Mouse (Mus musculus): ENCODE measurements around the gene Cluh. TPM values are rescaled to one million over a fixed set of nuclear protein-coding genes. Genes with fewer than 3 reads are reported as not detected.

Gene Cluh
- total RNA-seq, 1 experiment from 2014 or later: 12.2 TPM

- no peak for ATAC-seq (ENCODE audit: extremely low read depth, insufficient number of reproducible peaks, low FRiP score, poor library complexity, severe bottlenecking)
Observed at GRCm38 (mm10) chr11:74638791-74639411, 10.4 kb upstream of the Cluh start.

- ATAC-seq (ENCODE audit: extremely low read depth, insufficient number of reproducible peaks, low FRiP score, poor library complexity, severe bottlenecking): no peak
Observed at GRCm38 (mm10) chr11:74639628-74640027, 9.7 kb upstream of the Cluh start.

GRCm38 (mm10) chr11:74647966-74648365 lies 1.3 kb upstream of the Cluh start:
- peak; percentile 65 for ATAC-seq (ENCODE audit: extremely low read depth, insufficient number of reproducible peaks, low FRiP score, poor library complexity, severe bottlenecking)

- ATAC-seq (ENCODE audit: extremely low read depth, insufficient number of reproducible peaks, low FRiP score, poor library complexity, severe bottlenecking): no peak
Observed at GRCm38 (mm10) chr11:74648676-74649075, 619 bp upstream of the Cluh start.

GRCm38 (mm10) chr11:74649647-74650551 lies 604 bp downstream of the Cluh start:
- no peak for ATAC-seq (ENCODE audit: extremely low read depth, insufficient number of reproducible peaks, low FRiP score, poor library complexity, severe bottlenecking)

- ATAC-seq (ENCODE audit: extremely low read depth, insufficient number of reproducible peaks, low FRiP score, poor library complexity, severe bottlenecking): no peak
Observed at GRCm38 (mm10) chr11:74650576-74651100, 1.3 kb downstream of the Cluh start.

- no peak for ATAC-seq (ENCODE audit: extremely low read depth, insufficient number of reproducible peaks, low FRiP score, poor library complexity, severe bottlenecking)
Observed at GRCm38 (mm10) chr11:74652791-74653191, 3.5 kb downstream of the Cluh start.

GRCm38 (mm10) chr11:74653385-74653784 lies 4.1 kb downstream of the Cluh start:
- ATAC-seq (ENCODE audit: extremely low read depth, insufficient number of reproducible peaks, low FRiP score, poor library complexity, severe bottlenecking): no peak

GRCm38 (mm10) chr11:74655941-74656340 lies 6.6 kb downstream of the Cluh start:
- no peak for ATAC-seq (ENCODE audit: extremely low read depth, insufficient number of reproducible peaks, low FRiP score, poor library complexity, severe bottlenecking)

GRCm38 (mm10) chr11:74660336-74660735 lies 11.0 kb downstream of the Cluh start:
- ATAC-seq (ENCODE audit: extremely low read depth, insufficient number of reproducible peaks, low FRiP score, poor library complexity, severe bottlenecking): no peak

GRCm38 (mm10) chr11:74661641-74662040 lies 12.3 kb downstream of the Cluh start:
- no peak for ATAC-seq (ENCODE audit: extremely low read depth, insufficient number of reproducible peaks, low FRiP score, poor library complexity, severe bottlenecking)

- no peak for ATAC-seq (ENCODE audit: extremely low read depth, insufficient number of reproducible peaks, low FRiP score, poor library complexity, severe bottlenecking)
Observed at GRCm38 (mm10) chr11:74662221-74662620, 12.9 kb downstream of the Cluh start.

- ATAC-seq (ENCODE audit: extremely low read depth, insufficient number of reproducible peaks, low FRiP score, poor library complexity, severe bottlenecking): no peak
Observed at GRCm38 (mm10) chr11:74664279-74664678, 15.0 kb downstream of the Cluh start.

GRCm38 (mm10) chr11:74664906-74665305 lies 15.6 kb downstream of the Cluh start:
- ATAC-seq (ENCODE audit: extremely low read depth, insufficient number of reproducible peaks, low FRiP score, poor library complexity, severe bottlenecking): no peak

- ATAC-seq (ENCODE audit: extremely low read depth, insufficient number of reproducible peaks, low FRiP score, poor library complexity, severe bottlenecking): no peak
Observed at GRCm38 (mm10) chr11:74665631-74666283, 16.5 kb downstream of the Cluh start.

GRCm38 (mm10) chr11:74666284-74666652 lies 17.0 kb downstream of the Cluh start:
- no peak for ATAC-seq (ENCODE audit: extremely low read depth, insufficient number of reproducible peaks, low FRiP score, poor library complexity, severe bottlenecking)

- ATAC-seq (ENCODE audit: extremely low read depth, insufficient number of reproducible peaks, low FRiP score, poor library complexity, severe bottlenecking): no peak
Observed at GRCm38 (mm10) chr11:74666776-74667581, 17.7 kb downstream of the Cluh start.

GRCm38 (mm10) chr11:74667582-74668010 lies 18.3 kb downstream of the Cluh start:
- no peak for ATAC-seq (ENCODE audit: extremely low read depth, insufficient number of reproducible peaks, low FRiP score, poor library complexity, severe bottlenecking)

GRCm38 (mm10) chr11:74668466-74668865 lies 19.2 kb downstream of the Cluh start:
- no peak for ATAC-seq (ENCODE audit: extremely low read depth, insufficient number of reproducible peaks, low FRiP score, poor library complexity, severe bottlenecking)
